Mouse (Mus musculus): ENCODE data around the gene Tmem164.

- TF ChIP-seq CTCF (IDR thresholded peaks at IDR 0.05; ENCODE audit: low read depth) (no peak), EP300 (optimal IDR thresholded peaks at IDR 0.05) (no peak)
These were observed 15.8 kb upstream of the Tmem164 start for GRCm38 (mm10) chrX:142665423-142665805.

Measured in stomach, postnatal 0 days (tissue).